Mouse (Mus musculus) forebrain, embryonic 15.5 days (tissue): ENCODE measurements around the gene Trmt6. TPM values are rescaled to one million over a fixed set of nuclear protein-coding genes. Genes with fewer than 3 reads are reported as not detected.

Source experiments
- ATAC-seq: fragments of 200-750 bp; cut with Nextera tagmentation; replicated peaks from 2 replicates; pipeline ENCODE4 v1.8.0; 2017; ENCODE audit warnings: mild to moderate bottlenecking, moderate TSS enrichment, moderate library complexity
- H3K27ac ChIP-seq: fragments of 300-500 bp; sonication (generic); replicated peaks from 2 replicates; pipeline ENCODE4 v1.5.1; 2015; ENCODE audit warnings: mild to moderate bottlenecking, inconsistent platforms
- H3K27me3 ChIP-seq: fragments of 300-500 bp; sonication (generic); 2 replicates; pipeline ENCODE4 v1.6.1; 2015; ENCODE audit warnings: inconsistent platforms
- H3K36me3 ChIP-seq: fragments of 300-500 bp; sonication (generic); 2 replicates; pipeline ENCODE4 v1.6.1; 2015; ENCODE audit warnings: mild to moderate bottlenecking, inconsistent platforms
- H3K4me1 ChIP-seq: fragments of 300-500 bp; sonication (generic); 2 replicates; pipeline ENCODE4 v1.6.1; 2015; ENCODE audit warnings: inconsistent platforms
- H3K4me2 ChIP-seq: fragments of 300-500 bp; sonication (generic); replicated peaks from 2 replicates; pipeline ENCODE4 v1.6.1; 2015; ENCODE audit warnings: mild to moderate bottlenecking, inconsistent platforms
- H3K4me3 ChIP-seq: fragments of 300-500 bp; sonication (generic); 2 replicates; pipeline ENCODE4 v1.5.1; 2015; ENCODE audit warnings: mild to moderate bottlenecking, inconsistent platforms
- H3K9ac ChIP-seq: fragments of 300-500 bp; sonication (generic); replicated peaks from 2 replicates; pipeline ENCODE4 v1.6.1; 2015; ENCODE audit warnings: mild to moderate bottlenecking, inconsistent platforms
- H3K9me3 ChIP-seq: fragments of 300-500 bp; sonication (generic); 2 replicates; pipeline ENCODE4 v1.6.1; 2016; ENCODE audit warnings: inconsistent platforms
- WGBS: fragments of 180-500 bp; shearing (Covaris S2); methylation state at CpG from one replicate; pipeline ENCODE4 v1.1.7; 2015; ENCODE audit warnings: mixed read lengths; 5-methylcytosine and 5-hydroxymethylcytosine counted together
- polyA plus RNA-seq: library from polyadenylated mRNA; unstranded; fragments of >200 nt; fragmentation: Nextera tagmentation; extraction: Ambion mirVana; gene quantifications from 2 replicates; pipeline ENCODE4 v1.2.1, GENCODE M21; 2015

Trmt6 gene
- polyA plus RNA-seq = 28.0 and 31.7 TPM in 2 replicates

- no peaks in the 10 kb centered on the region for H3K9me3 ChIP-seq
- peak within 1 kb of the TSS; percentile 84 for H3K4me3 ChIP-seq
- H3K4me1 ChIP-seq = peaks cover 20% of the 10 kb centered on the region
- H3K27ac ChIP-seq = peak within 1 kb of the TSS; percentile 36
- H3K9ac ChIP-seq = peak within 1 kb of the TSS; percentile 69
- H3K4me2 ChIP-seq = peak within 1 kb of the TSS; percentile 88
- under 1% methylated on average over 59 of the region's 59 CpGs for WGBS
- ATAC-seq = peak; percentile 100
- peaks cover 16% of the 10 kb centered on the region for H3K36me3 ChIP-seq
- no peaks in the 10 kb centered on the region for H3K27me3 ChIP-seq
Measured at GRCm38 (mm10) chr2:132815608-132816314, at the start of gene Trmt6, which contains the start of gene Mcm8. TSS of gene Trmt6 (minus strand) at chr2:132816055. TSS of gene Mcm8 (plus strand) at chr2:132816141.

GRCm38 (mm10) chr2:132863325-132863724 is 47.5 kb upstream of the Trmt6 start:
- H3K27ac ChIP-seq = no peak overlapping the region
- H3K9ac ChIP-seq = no peak overlapping the region
- no peak overlapping the region for H3K4me2 ChIP-seq
- H3K4me3 ChIP-seq = no peak overlapping the region
- no peaks in the 10 kb centered on the region for H3K9me3 ChIP-seq
- peaks cover 22% of the 10 kb centered on the region for H3K36me3 ChIP-seq
- no peak for ATAC-seq
- over 99% methylated on average over 2 of the region's 2 CpGs for WGBS
- H3K27me3 ChIP-seq = no peaks in the 10 kb centered on the region
- H3K4me1 ChIP-seq = 0 out of 2 replicates have a peak, but pooled peaks cover 2% of the 10 kb centered on the region

DNA sequence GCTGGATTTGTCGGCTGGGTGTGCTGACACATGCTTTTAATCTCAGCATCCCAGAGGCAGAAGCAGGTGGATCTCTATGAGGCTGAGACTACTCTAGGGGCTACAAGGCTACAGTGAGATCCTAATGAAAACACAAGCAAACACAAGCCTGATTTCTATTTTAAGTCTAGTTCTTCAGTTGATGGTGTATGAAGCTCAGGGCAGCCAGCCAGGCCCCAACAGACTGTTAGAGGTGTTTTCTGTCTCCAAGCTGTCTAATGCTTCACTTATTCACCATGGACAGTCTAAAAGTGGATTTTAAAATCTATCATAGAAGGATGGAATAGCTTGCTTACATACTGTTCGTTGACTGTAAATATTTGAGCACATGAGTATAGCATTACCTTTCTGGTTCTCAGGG is 45.6 kb upstream of the Trmt6 start:
- no peak overlapping the region for H3K4me2 ChIP-seq
- H3K36me3 ChIP-seq = peaks cover 17% of the 10 kb centered on the region
- WGBS = 90% methylated on average over 2 of the region's 2 CpGs
- H3K9me3 ChIP-seq = no peaks in the 10 kb centered on the region
- ATAC-seq = no peak
- no peak overlapping the region for H3K4me3 ChIP-seq
- H3K4me1 ChIP-seq = 0 out of 2 replicates have a peak, but pooled peaks cover 2% of the 10 kb centered on the region
- no peak overlapping the region for H3K9ac ChIP-seq
- no peaks in the 10 kb centered on the region for H3K27me3 ChIP-seq
- no peak overlapping the region for H3K27ac ChIP-seq

DNA sequence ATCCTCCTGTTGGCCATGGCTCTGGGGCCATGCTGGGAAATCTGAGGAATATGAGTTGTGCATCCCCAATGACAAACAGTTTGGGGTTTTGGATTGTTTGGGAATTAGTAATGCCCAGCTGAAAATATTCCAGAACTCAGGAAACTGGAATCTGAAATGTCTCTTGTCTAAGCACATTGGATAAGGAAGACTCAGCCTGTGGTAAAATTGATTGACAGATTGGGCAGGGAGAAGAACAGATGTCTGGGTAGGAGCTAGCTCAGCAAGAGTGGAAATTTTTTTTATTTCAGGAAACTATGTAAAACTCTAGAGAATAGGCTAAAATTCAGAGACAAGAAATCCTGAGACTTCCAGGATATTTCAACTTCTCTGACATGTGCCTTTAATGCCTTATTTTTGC is 44.6 kb upstream of the Trmt6 start:
- Histone ChIP-seq H3K9me3 (no peaks in the 10 kb centered on the region), H3K4me3 (no peak overlapping the region), H3K4me2 (no peak overlapping the region), H3K9ac (no peak overlapping the region), H3K27me3 (no peaks in the 10 kb centered on the region), H3K4me1 (0 out of 2 replicates have a peak, but pooled peaks cover 2% of the 10 kb centered on the region), H3K36me3 (peaks cover 10% of the 10 kb centered on the region), H3K27ac (no peak overlapping the region)
- ATAC-seq = no peak

DNA sequence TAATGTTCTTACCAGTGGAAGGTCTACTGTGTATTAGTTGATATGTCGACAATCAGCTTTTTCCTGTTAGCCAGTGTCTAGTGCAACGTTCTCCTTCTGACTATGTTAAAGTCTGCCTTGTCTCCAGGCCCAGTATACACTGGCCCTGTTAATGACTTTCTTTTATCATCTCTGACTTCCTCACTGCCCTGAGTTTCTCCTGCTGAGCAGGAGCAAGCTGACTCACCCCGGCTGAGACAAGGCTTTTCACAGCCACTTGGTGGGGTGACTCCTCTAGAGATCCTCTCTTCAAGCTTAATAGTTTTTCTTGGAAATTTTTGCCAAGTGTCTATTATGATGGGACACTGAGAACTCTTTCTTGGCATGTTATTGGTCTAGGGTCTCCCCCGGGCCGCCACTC is 40.5 kb upstream of the Trmt6 start:
- WGBS = 74% methylated on average over 5 of the region's 5 CpGs
- Histone ChIP-seq H3K4me2 (no peak overlapping the region), H3K9ac (no peak overlapping the region), H3K9me3 (no peaks in the 10 kb centered on the region), H3K4me1 (0 out of 2 replicates have a peak, but pooled peaks cover under 1% of the 10 kb centered on the region), H3K27ac (no peak overlapping the region), H3K36me3 (0 out of 2 replicates have a peak, but pooled peaks cover 5% of the 10 kb centered on the region), H3K27me3 (no peaks in the 10 kb centered on the region), H3K4me3 (no peak overlapping the region)
- no peak for ATAC-seq

DNA sequence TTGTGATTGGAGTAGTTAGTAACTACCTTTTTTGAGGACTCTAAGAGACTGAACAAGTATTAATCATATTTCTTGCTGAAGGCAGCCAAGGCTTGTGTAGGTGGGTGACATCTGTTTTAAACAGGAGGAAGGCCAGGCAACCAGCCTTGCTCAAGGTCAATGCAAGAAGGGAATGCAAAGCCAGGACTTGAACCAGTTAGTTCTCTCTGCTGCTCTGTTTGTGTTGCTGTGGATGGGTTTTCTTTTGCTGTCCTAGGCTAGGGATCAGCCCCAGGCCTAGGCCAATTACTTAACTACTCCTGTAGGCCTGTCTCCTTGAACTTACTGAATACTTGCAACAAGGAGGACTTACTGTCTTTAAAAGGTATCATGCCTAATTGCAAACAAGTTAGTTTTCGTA is 37.2 kb upstream of the Trmt6 start:
- H3K27ac ChIP-seq = no peak overlapping the region
- peaks cover 15% of the 10 kb centered on the region; the same call in 1 of the 2 replicates for H3K36me3 ChIP-seq
- no peaks in the 10 kb centered on the region for H3K9me3 ChIP-seq
- ATAC-seq = no peak
- 95% methylated on average over 1 of the region's 1 CpGs for WGBS
- no peak overlapping the region for H3K9ac ChIP-seq
- H3K4me2 ChIP-seq = no peak overlapping the region
- no peaks in the 10 kb centered on the region for H3K27me3 ChIP-seq
- peaks cover 13% of the 10 kb centered on the region for H3K4me1 ChIP-seq
- no peak overlapping the region for H3K4me3 ChIP-seq

DNA sequence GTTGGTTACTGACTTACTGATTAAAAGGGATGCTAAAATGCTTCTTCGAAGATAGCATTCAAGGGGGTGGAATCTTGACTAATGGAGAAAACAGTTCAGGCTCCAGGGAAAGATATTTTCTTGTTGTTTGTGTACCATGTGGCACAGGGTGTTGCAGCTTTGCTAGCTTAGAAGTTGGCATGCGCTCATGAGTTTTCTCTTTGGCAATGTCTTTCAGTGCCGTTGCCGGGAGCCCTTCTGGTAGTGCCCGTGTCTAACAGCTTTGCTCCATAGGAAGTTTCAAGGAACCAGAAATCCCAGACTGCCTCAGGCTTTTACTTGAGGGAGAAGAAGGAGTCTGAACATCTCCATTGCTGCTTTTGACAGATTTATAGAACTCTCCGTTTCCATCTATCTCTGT is 33.3 kb upstream of the Trmt6 start:
- Histone ChIP-seq H3K36me3 (peaks cover 12% of the 10 kb centered on the region; the same call in 1 of the 2 replicates), H3K4me2 (no peak overlapping the region), H3K4me3 (no peak overlapping the region), H3K9me3 (no peaks in the 10 kb centered on the region), H3K9ac (no peak overlapping the region), H3K27ac (no peak overlapping the region), H3K27me3 (no peaks in the 10 kb centered on the region), H3K4me1 (peaks cover 25% of the 10 kb centered on the region)
- ATAC-seq = no peak
- WGBS = 67% methylated on average over 6 of the region's 6 CpGs

DNA sequence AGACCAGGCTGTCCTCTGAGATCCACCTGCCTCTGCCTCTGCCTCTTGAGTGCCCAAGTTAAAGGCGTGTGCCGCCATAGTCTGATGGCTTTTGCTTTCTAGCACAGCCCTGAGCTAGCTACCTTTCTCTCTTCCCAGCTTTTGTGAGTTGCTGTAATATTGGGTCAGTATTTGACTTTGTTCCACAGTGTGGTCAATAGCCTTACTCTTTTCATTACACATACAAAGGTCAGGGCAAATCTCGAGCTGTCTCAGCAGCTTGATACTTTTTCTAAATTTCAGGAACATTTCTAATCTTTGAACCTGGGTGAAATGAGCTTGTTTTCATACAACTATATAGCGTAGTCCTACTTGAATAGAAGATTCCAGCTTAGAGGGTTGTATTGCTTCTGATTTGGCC is 32.5 kb upstream of the Trmt6 start:
- Histone ChIP-seq H3K27me3 (no peaks in the 10 kb centered on the region), H3K9me3 (no peaks in the 10 kb centered on the region), H3K36me3 (peaks cover 12% of the 10 kb centered on the region; the same call in 1 of the 2 replicates), H3K4me2 (peak overlapping the region; percentile 80; the same call in 1 of the 2 replicates), H3K27ac (no peak overlapping the region), H3K4me1 (peaks cover 25% of the 10 kb centered on the region), H3K4me3 (peak overlapping the region; percentile 99; the same call in 1 of the 2 replicates), H3K9ac (no peak overlapping the region)
- WGBS = 87% methylated on average over 4 of the region's 4 CpGs
- ATAC-seq = no peak

- 43% methylated on average over 7 of the region's 7 CpGs for WGBS
- Histone ChIP-seq H3K27ac (no peak overlapping the region), H3K4me2 (peak overlapping the region; percentile 80), H3K9me3 (no peaks in the 10 kb centered on the region), H3K27me3 (no peaks in the 10 kb centered on the region), H3K9ac (peak overlapping the region; percentile 88), H3K4me1 (peaks cover 25% of the 10 kb centered on the region), H3K36me3 (peaks cover 12% of the 10 kb centered on the region; the same call in 1 of the 2 replicates), H3K4me3 (peak overlapping the region; percentile 99)
- no peak for ATAC-seq
Measured at GRCm38 (mm10) chr2:132847581-132847980, 31.7 kb upstream of the Trmt6 start.

DNA sequence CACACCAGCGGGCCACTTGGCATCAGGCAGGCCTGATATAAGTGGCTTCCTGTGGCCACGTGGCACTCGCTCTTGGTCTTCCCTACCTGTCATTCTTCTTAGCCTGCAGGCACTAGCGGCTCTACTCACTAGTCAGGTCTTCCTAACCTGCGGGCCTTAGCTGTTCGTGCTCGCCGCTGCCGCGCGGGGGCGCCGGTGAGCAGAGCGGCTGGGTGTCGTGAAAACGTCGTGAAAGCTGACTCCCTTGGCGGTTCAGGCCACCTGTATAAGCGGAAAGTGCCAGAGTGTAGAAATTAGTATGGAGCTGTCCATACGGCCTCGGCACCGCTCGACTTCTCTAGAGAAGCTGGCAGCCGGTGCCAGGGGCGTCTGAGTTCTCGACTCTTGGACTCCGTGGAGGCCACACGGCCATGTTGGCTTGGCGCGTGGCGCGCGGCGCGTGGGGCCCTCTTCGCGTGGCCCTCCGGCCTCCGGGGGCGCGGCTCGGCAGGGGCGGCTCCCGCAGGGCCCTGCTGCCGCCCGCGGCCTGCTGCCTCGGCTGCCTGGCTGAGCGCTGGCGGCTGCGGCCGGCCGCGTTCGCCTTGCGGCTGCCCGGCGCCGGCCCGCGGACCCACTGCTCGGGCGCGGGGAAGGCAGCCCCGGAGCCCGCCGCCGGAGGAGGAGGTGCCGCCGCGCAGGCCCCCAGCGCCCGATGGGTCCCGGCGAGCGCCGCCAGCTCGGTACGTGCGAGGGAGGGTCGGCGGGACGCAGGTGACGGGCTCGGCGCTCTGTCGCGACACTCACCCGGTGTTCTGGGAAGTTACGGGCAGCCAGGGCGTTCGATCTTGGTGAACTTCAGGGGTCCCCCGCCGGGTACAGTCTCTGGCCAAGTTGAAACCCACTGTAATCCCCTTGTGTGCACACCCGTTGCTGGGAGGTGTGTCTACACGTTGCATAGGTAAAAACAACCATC is 30.8 kb upstream of the Trmt6 start, which contains the start of gene Crls1:
TSS of gene Crls1 (plus strand) at position 260 of the 952 bp plus-strand sequence.
- Histone ChIP-seq H3K4me3 (peak within 1 kb of the TSS; percentile 99), H3K36me3 (peaks cover 12% of the 10 kb centered on the region; the same call in 1 of the 2 replicates), H3K27me3 (no peaks in the 10 kb centered on the region), H3K4me2 (peak within 1 kb of the TSS; percentile 80), H3K9ac (peak within 1 kb of the TSS; percentile 88), H3K27ac (peak within 1 kb of the TSS; percentile 92), H3K9me3 (no peaks in the 10 kb centered on the region), H3K4me1 (peaks cover 25% of the 10 kb centered on the region)
- peak; percentile 93 for ATAC-seq
- under 1% methylated on average over 92 of the region's 96 CpGs for WGBS

DNA sequence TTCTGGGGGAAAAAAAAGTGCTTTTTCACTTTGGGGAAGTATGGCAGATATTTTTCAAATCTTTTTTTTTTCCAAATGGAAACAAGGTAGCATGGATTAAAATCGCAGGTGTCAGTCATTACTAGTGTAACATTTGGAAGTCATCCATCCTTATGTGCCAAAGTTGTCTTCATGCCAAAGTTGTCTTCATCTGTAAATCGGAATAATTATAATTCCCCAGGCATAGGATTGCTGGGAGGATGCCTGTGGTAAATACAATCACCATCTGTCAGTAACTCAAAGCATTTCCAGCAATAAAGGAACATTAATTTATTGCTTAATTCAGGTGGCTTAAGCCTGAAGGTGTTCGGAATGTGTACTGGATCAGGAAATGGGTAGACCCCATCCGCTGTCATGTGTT is 25.2 kb upstream of the Trmt6 start:
- Histone ChIP-seq H3K9ac (no peak overlapping the region), H3K4me2 (no peak overlapping the region), H3K27ac (peak overlapping the region; percentile 31; the same call in 1 of the 2 replicates), H3K4me1 (no peaks in the 10 kb centered on the region; the same call in 1 of the 2 replicates), H3K36me3 (no peaks in the 10 kb centered on the region), H3K27me3 (no peaks in the 10 kb centered on the region), H3K4me3 (no peak overlapping the region), H3K9me3 (no peaks in the 10 kb centered on the region)
- WGBS = 79% methylated on average over 4 of the region's 4 CpGs
- ATAC-seq = no peak

DNA sequence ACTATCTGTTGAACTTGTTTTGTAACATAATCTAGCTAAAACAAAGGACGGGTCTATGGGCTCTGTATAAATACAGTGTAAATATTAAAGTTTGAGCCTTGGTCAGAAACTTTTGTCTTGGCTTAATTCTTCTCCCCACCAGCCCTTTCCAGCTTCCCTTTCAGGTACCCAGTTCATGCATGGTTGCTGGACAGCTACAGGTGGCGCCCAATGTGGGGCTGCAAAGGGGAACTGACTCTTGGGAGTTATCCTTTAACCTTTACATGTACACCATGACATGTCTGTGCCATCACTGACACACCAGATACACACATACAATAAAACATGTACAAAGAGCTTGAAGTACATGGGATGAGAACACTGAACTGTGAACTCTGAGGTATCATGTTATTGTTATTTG is 12.9 kb downstream of the Trmt6 start:
- ATAC-seq = no peak
- Histone ChIP-seq H3K36me3 (peaks cover 46% of the 10 kb centered on the region), H3K9me3 (no peaks in the 10 kb centered on the region)

More for the DNA sequence above, 12.9 kb downstream of the Trmt6 start:
- H3K4me1 ChIP-seq = no peaks in the 10 kb centered on the region
- no peak overlapping the region for H3K4me3 ChIP-seq
- no peak overlapping the region for H3K9ac ChIP-seq
- H3K27ac ChIP-seq = no peak overlapping the region
- WGBS = 86% methylated on average over 2 of the region's 2 CpGs
- H3K27me3 ChIP-seq = no peaks in the 10 kb centered on the region
- no peak overlapping the region for H3K4me2 ChIP-seq
